Mouse (Mus musculus): ENCODE data around the gene Cgnl1.

DNA sequence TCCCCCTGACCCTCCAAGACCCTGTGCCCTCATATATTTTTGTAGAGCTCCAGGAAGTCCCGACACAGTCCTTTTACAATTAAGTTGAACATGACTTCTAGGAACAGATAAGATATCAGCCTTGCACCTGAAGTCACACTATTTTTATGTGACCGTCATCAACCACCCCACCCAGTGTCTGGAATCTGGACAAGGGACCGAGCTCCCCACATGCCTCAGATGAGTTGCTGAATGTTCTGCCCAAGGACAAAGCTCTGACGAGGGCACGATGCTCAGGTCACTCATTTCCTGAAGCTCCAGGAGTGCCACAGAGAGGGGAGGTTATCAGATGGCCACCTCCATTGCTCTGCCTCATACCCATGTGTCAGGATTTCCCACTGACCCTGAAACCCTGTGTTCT, 100.7 kb downstream of the Cgnl1 start:
- TF ChIP-seq POLR2A (IDR thresholded peaks at IDR 0.05; ENCODE audit: low read depth, low read length): no peak
- TF ChIP-seq CTCF (IDR thresholded peaks at IDR 0.05; ENCODE audit: extremely low read depth, insufficient read depth, insufficient read length, insufficient replicate concordance): no peak

All from spleen, adult 2 months (tissue).